Mouse (Mus musculus): ENCODE data around the gene Dock10.

DNA sequence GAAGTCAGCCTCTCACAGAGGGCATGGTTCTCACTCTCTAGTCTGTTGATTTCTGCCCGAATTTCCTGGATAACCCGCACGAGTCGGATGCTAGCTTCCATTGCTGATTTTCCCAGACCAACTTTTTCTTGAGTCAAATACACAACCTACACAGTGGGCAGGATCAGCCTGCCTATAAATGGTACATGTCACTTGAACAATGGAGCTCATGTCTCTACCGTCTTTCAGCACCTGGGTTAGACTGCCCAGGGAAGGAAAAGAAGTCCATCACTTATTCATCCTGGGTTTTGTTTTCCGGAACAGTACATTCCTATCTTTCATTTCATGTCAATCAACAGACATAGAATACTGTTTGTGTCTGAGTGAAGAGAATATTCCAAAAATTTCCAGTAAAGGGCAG is 297.0 kb downstream of the Dock10 start, which contains the start of gene Gm45261:
- no peak for TF ChIP-seq POLR2A (IDR thresholded peaks at IDR 0.05; ENCODE audit: extremely low read depth, insufficient read depth, low read length)
- TF ChIP-seq CTCF (IDR thresholded peaks at IDR 0.05; ENCODE audit: low read depth, low read length): no peak
